Mouse (Mus musculus) heart, embryonic 15.5 days (tissue): Measurements from ENCODE around the gene Gm28434. TPM values are rescaled to one million over a fixed set of nuclear protein-coding genes. Genes with fewer than 3 reads are reported as not detected.

ENCODE experiments used
- polyA plus RNA-seq: library from polyadenylated mRNA; unstranded; fragments of >200 nt; fragmentation: Nextera tagmentation; extraction: Ambion mirVana; gene quantifications from 2 replicates; pipeline ENCODE4 v1.2.1, GENCODE M21; 2015

Gene Gm28434
- polyA plus RNA-seq, 1 experiment from 2014 or later = not detected

Other genes with a start within 250 kb of the Gm28434 start
- gene Csn1s2a, start 194.9 kb upstream of the Gm28434 start, polyA plus RNA-seq = not detected in 2 replicates
- not detected in 2 replicates for gene Csn1s2b, start 161.4 kb upstream of the Gm28434 start, polyA plus RNA-seq
- not detected in 2 replicates for gene Prr27, start 143.8 kb upstream of the Gm28434 start, polyA plus RNA-seq
- not detected in 2 replicates for gene Odam, start 84.5 kb upstream of the Gm28434 start, polyA plus RNA-seq
- not detected in 2 replicates for gene Csn3, start 43.9 kb upstream of the Gm28434 start, polyA plus RNA-seq
- not detected in 2 replicates for gene 2310003L06Rik, start 58 bp upstream of the Gm28434 start, polyA plus RNA-seq
- gene Cabs1, start 9.9 kb downstream of the Gm28434 start, polyA plus RNA-seq = not detected in 2 replicates
- not detected in 2 replicates for gene Smr3a, start 33.0 kb downstream of the Gm28434 start, polyA plus RNA-seq
- not detected in 2 replicates for gene Smr2, start 117.0 kb downstream of the Gm28434 start, polyA plus RNA-seq
- not detected in 2 replicates for gene Gm11116, start 142.0 kb downstream of the Gm28434 start, polyA plus RNA-seq
- not detected in 2 replicates for gene Gm11115, start 184.6 kb downstream of the Gm28434 start, polyA plus RNA-seq